Mouse (Mus musculus) C2C12 (cell line): ENCODE data around the gene Tfap2a.

Experiments
- CTCF ChIP-seq: IDR thresholded peaks from one replicate; pipeline ENCODE4 v1.5.1; 2011; ENCODE audit not compliant: control insufficient read depth, insufficient read depth, insufficient read length
- MYOG ChIP-seq: IDR thresholded peaks from one replicate; pipeline ENCODE4 v1.6.1; 2011; ENCODE audit not compliant: control insufficient read depth, insufficient read length; ENCODE audit errors: extremely low read depth
- USF1 ChIP-seq: IDR thresholded peaks from one replicate; pipeline ENCODE4 v1.6.1; 2011; ENCODE audit warnings: low read depth, mild to moderate bottlenecking, control low read depth, moderate library complexity

GRCm38 (mm10) chr13:40709321-40710061 lies 28.7 kb downstream of the Tfap2a start:
- TF ChIP-seq CTCF: no peak
- no peak for TF ChIP-seq USF1
- TF ChIP-seq MYOG: no peak
